Comparison of ENCODE assay signal across 13 mouse cellular contexts in genomic region chr1:34122198-34122597, GRCm38 (mm10).
A peak's percentile ranks its signal among the peaks of the same experiment; 100 is the strongest.
DNase-seq lines count a peak whose midpoint lies in the region; ATAC-seq and TF ChIP-seq lines count a peak whose summit lies in the region.
"Had no signal": no experiment of that assay in that cellular context is flagged by ENCODE, and none has a peak within 500 bp of the region (broad histone marks: within the 10 kb centered on the region; RNA-seq: fewer than 3 reads in every experiment).

No protein-coding gene starts in this region.

- WGBS in heart, embryonic 16.5 days: 66% methylated on average over 6 of the region's 6 CpGs
- 70% methylated on average over 6 of the region's 6 CpGs for WGBS in liver, embryonic 13.5 days (ENCODE audit: insufficient replicate concordance)
- WGBS in liver, embryonic 16.5 days (ENCODE audit: insufficient replicate concordance): 65% methylated on average over 6 of the region's 6 CpGs

- H3K4me3 ChIP-seq in heart, embryonic 16.5 days (ENCODE audit: low read length): peak overlapping the region; percentile 49
- 0 out of 2 replicates have a peak overlapping the region, but pooled peaks have one; percentile 2 for H3K4me3 ChIP-seq in liver, embryonic 13.5 days (replicated peaks)
- 0 out of 2 replicates have a peak overlapping the region, but pooled peaks have one; percentile 21 for H3K4me3 ChIP-seq in embryonic fibroblast, embryonic 13.5 days (ENCODE audit: insufficient read depth, low read length)
- H3K4me3 ChIP-seq in liver, embryonic 16.5 days (ENCODE audit: low read depth, low read length): peak overlapping the region; percentile 48
- H3K4me3 ChIP-seq: hindbrain, embryonic 10.5 days had no signal

- peak overlapping the region; percentile 36; the same call in 1 of the 2 replicates for H3K9ac ChIP-seq in heart, embryonic 16.5 days (ENCODE audit: low read length)
- no peak overlapping the region for H3K9ac ChIP-seq in liver, embryonic 13.5 days
- no peak overlapping the region for H3K9ac ChIP-seq in liver, embryonic 16.5 days (ENCODE audit: low read depth, low read length)

- no peak for DNase-seq in heart, postnatal 25 days (ENCODE audit: low spot score)
- no peak for DNase-seq in liver, embryonic 13.5 days
- no peak for DNase-seq in liver
- no peak for DNase-seq in ovary, adult 18-20 months (ENCODE audit: low spot score)
- DNase-seq: cerebellum, postnatal 10 days had no signal

- peak overlapping the region; percentile 57; the same call in 1 of the 2 replicates for H3K27ac ChIP-seq in heart, embryonic 16.5 days (ENCODE audit: low read length)
- H3K27ac ChIP-seq in liver, embryonic 13.5 days: no peak overlapping the region
- H3K27ac ChIP-seq in embryonic fibroblast, embryonic 13.5 days (ENCODE audit: insufficient read depth, low read length): peak overlapping the region; percentile 83
- no peak overlapping the region for H3K27ac ChIP-seq in liver, embryonic 16.5 days (ENCODE audit: low read length)
- H3K27ac ChIP-seq: hindbrain, embryonic 10.5 days had no signal

- peak overlapping the region; percentile 77 for H3K4me2 ChIP-seq in heart, embryonic 16.5 days (ENCODE audit: low read depth, low read length)
- peak overlapping the region; percentile 41 for H3K4me2 ChIP-seq in liver, embryonic 13.5 days
- peak overlapping the region; percentile 47 for H3K4me2 ChIP-seq in liver, embryonic 16.5 days (ENCODE audit: low read depth, low read length)
- H3K4me2 ChIP-seq: midbrain, embryonic 11.5 days had no signal

- peaks cover 44% of the 10 kb centered on the region for H3K4me1 ChIP-seq in heart, embryonic 16.5 days (ENCODE audit: control insufficient read depth, insufficient read depth, low read length)
- H3K4me1 ChIP-seq in liver, embryonic 13.5 days (replicated peaks): 0 out of 2 replicates have a peak, but pooled peaks cover 5% of the 10 kb centered on the region
- H3K4me1 ChIP-seq in embryonic fibroblast, embryonic 13.5 days (ENCODE audit: control insufficient read depth, insufficient read depth, low read length): peaks cover 13% of the 10 kb centered on the region
- H3K4me1 ChIP-seq in liver, embryonic 16.5 days (ENCODE audit: control insufficient read depth, low read depth, low read length): no peaks in the 10 kb centered on the region; the same call in none of the 2 replicates

- ATAC-seq in heart, embryonic 16.5 days (replicated peaks; ENCODE audit: extremely low read depth, insufficient read depth, low FRiP score): no peak
- no peak for ATAC-seq in liver, embryonic 13.5 days (ENCODE audit: low read depth)
- no peak for ATAC-seq in liver, embryonic 16.5 days (ENCODE audit: low read depth)
- no peak for ATAC-seq in megakaryocyte-erythroid progenitor cell, adult 5-6 weeks (replicated peaks; ENCODE audit: low FRiP score, low TSS enrichment, poor library complexity, severe bottlenecking)

- no peaks in the 10 kb centered on the region for H3K9me3 ChIP-seq in heart, embryonic 16.5 days (replicated peaks; ENCODE audit: control insufficient read depth, low read length)
- H3K9me3 ChIP-seq in liver, embryonic 13.5 days (replicated peaks): no peaks in the 10 kb centered on the region
- H3K9me3 ChIP-seq in liver, embryonic 16.5 days (replicated peaks; ENCODE audit: control insufficient read depth, low read length): no peaks in the 10 kb centered on the region
- H3K9me3 ChIP-seq: hindbrain, embryonic 10.5 days; limb, embryonic 15.5 days had no signal

- intact Hi-C loops in heart, postnatal 25 days (cut with DNase I): no loop called here

- no peaks in the 10 kb centered on the region for H3K27me3 ChIP-seq in heart, embryonic 16.5 days (ENCODE audit: control insufficient read depth, insufficient read depth, low read length)
- H3K27me3 ChIP-seq in liver, embryonic 13.5 days: no peaks in the 10 kb centered on the region
- no peaks in the 10 kb centered on the region for H3K27me3 ChIP-seq in liver, embryonic 16.5 days (ENCODE audit: control insufficient read depth, insufficient read depth, low read depth, low read length)
- H3K27me3 ChIP-seq: limb, embryonic 15.5 days; Patski had no signal

- no peak for TF ChIP-seq CTCF in embryonic fibroblast, embryonic 13.5 days (IDR thresholded peaks at IDR 0.05; ENCODE audit: borderline replicate concordance, insufficient read depth, low read length)

- H3K36me3 ChIP-seq in heart, embryonic 16.5 days (ENCODE audit: control insufficient read depth, insufficient read depth): no peaks in the 10 kb centered on the region
- H3K36me3 ChIP-seq in liver, embryonic 13.5 days: no peaks in the 10 kb centered on the region
- no peaks in the 10 kb centered on the region for H3K36me3 ChIP-seq in liver, embryonic 16.5 days (ENCODE audit: control insufficient read depth, insufficient read depth)
- H3K36me3 ChIP-seq: limb, embryonic 15.5 days had no signal

- no peak for TF ChIP-seq POLR2A in embryonic fibroblast, embryonic 13.5 days (IDR thresholded peaks at IDR 0.05; ENCODE audit: low read depth, low read length)

Comparison
In these comparisons a context has a peak if more than half of its experiments do, and no peak if none do; other contexts are left out.
1. H3K27ac ChIP-seq: peak in heart, embryonic 16.5 days (single experiment) and embryonic fibroblast, embryonic 13.5 days (single experiment); none in liver, embryonic 13.5 days (single experiment) and liver, embryonic 16.5 days (single experiment).
2. Peak in every context shown above with its lines, with median percentiles within 50 percentile points of each other: H3K4me2 ChIP-seq and H3K4me3 ChIP-seq.